Mouse (Mus musculus) kidney, postnatal 0 days (tissue): ENCODE measurements at regions not wholly inside any gene's neighbourhood (a gene's known extent, or its start where the extent isn't known, plus 50 kb on each side); places are given as distances from the start of the nearest gene placed in this dataset.
A peak's percentile ranks its signal among the peaks of the same experiment; 100 is the strongest.

Experiments used
- ATAC-seq: fragments of 200-750 bp; cut with Nextera tagmentation; replicated peaks from 2 replicates; pipeline ENCODE4 v1.8.0; 2017; ENCODE audit warnings: low read depth, moderate number of reproducible peaks, moderate TSS enrichment, moderate library complexity; ENCODE audit not compliant: low FRiP score
- DNase-seq: peaks from one replicate; pipeline ENCODE4 v3.0.0-alpha.2; 2016; ENCODE audit warnings: low spot score
- H3K27ac ChIP-seq: fragments of 300-500 bp; sonication (generic); 2 replicates; pipeline ENCODE4 v1.5.1; 2014; ENCODE audit warnings: mild to moderate bottlenecking
- H3K27me3 ChIP-seq: fragments of 300-500 bp; sonication (generic); 2 replicates; pipeline ENCODE4 v1.6.1; 2014; ENCODE audit warnings: low read length, mixed read lengths; ENCODE audit not compliant: insufficient read depth
- H3K36me3 ChIP-seq: fragments of 300-500 bp; sonication (generic); 2 replicates; pipeline ENCODE4 v1.6.1; 2014; ENCODE audit warnings: low read length, mixed read lengths; ENCODE audit not compliant: insufficient read depth
- H3K4me1 ChIP-seq: fragments of 300-500 bp; sonication (generic); replicated peaks from 2 replicates; pipeline ENCODE4 v1.6.1; 2014; ENCODE audit warnings: antibody characterized with exemption, low read length, mixed read lengths; ENCODE audit not compliant: insufficient read depth
- H3K4me2 ChIP-seq: fragments of 300-500 bp; sonication (generic); 2 replicates; pipeline ENCODE4 v1.6.1; 2014; ENCODE audit warnings: mild to moderate bottlenecking, low read length, moderate library complexity, mixed read lengths
- H3K4me3 ChIP-seq: fragments of 300-500 bp; sonication (generic); replicated peaks from 2 replicates; pipeline ENCODE4 v1.5.1; 2014; ENCODE audit warnings: low read depth, low read length
- H3K9ac ChIP-seq: fragments of 300-500 bp; sonication (generic); 2 replicates; pipeline ENCODE4 v1.6.1; 2014; ENCODE audit warnings: low read depth, low read length
- H3K9me3 ChIP-seq: fragments of 300-500 bp; sonication (generic); replicated peaks from 2 replicates; pipeline ENCODE4 v1.6.1; 2016; ENCODE audit warnings: low read length, inconsistent platforms, mixed read lengths
- CTCF ChIP-seq: IDR thresholded peaks from 2 replicates; pipeline ENCODE4 v1.5.1; 2016; ENCODE audit warnings: antibody characterized with exemption, low read depth, mild to moderate bottlenecking, moderate library complexity
- WGBS: fragments of 180-500 bp; shearing (Covaris S2); extraction: QIAGEN DNeasy Blood & Tissue Kit; methylation state at CpG from one replicate; pipeline ENCODE4 v1.1.7; 2014; 5-methylcytosine and 5-hydroxymethylcytosine counted together

DNA sequence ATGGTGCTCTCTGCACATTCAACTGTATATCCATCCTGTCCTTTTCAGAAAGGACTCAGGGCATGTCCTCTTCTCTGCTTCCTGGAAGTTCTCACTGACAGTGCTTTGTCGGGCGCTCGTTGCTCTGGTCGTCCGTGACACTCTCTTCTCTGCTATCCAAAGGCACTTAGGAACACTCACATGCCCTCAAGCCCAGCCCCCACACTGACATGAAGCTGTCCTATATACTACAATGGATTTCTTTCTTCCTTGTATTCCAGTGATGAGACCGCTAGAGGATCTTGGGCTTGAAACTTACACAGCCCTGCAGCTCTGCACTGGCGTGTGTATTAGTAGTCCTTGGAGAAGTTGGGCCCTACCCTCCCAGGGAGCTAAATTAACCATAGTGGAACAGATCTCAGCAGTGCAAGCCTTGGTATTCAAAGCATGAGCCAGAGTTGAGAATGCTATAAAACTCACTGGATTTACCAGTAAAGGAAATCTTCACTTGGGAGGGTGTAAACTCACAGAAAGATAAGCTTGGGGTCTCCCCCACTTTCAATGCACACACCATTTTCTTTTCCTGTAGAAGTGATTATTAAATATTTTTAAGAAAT is 205.3 kb downstream of the Mreg start:
- no peaks in the 10 kb centered on the region; the same call in 1 of the 2 replicates for H3K4me1 ChIP-seq
- H3K4me3 ChIP-seq: no peak overlapping the region
- H3K27ac ChIP-seq: no peak overlapping the region
- no peak for ATAC-seq
- TF ChIP-seq CTCF: no peak
- H3K4me2 ChIP-seq: no peak overlapping the region
- H3K9me3 ChIP-seq: no peaks in the 10 kb centered on the region
- no peak overlapping the region for H3K9ac ChIP-seq
- DNase-seq: no peak
- H3K36me3 ChIP-seq: no peaks in the 10 kb centered on the region
- H3K27me3 ChIP-seq: no peaks in the 10 kb centered on the region
- WGBS: 71% methylated on average over 7 of the region's 7 CpGs

DNA sequence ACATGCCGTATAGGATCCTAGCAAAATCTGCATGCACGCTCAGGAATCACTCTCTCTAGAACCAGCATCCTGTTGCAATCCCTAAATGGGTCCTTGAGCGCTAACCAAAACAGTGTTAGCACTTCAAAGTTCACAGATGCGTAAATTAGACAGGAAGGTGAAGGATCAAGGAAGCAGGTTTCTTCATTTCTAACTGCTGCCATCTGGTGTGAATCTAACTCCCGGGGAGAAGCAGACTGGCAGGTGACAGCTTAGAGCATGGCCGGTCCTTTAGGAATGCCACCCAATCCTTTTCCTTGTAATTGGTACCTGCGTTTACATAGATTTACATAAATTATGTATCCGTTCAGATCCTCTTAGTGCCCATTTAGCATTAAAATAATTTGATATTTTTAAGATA is 206.2 kb downstream of the Mreg start:
- TF ChIP-seq CTCF: no peak
- Histone ChIP-seq H3K4me2 (no peak overlapping the region), H3K4me3 (no peak overlapping the region), H3K27me3 (no peaks in the 10 kb centered on the region), H3K9ac (no peak overlapping the region), H3K36me3 (no peaks in the 10 kb centered on the region), H3K4me1 (no peaks in the 10 kb centered on the region; the same call in 1 of the 2 replicates), H3K9me3 (no peaks in the 10 kb centered on the region), H3K27ac (no peak overlapping the region)
- ATAC-seq (no peak), DNase-seq (no peak)
- WGBS: 46% methylated on average over 8 of the region's 8 CpGs

DNA sequence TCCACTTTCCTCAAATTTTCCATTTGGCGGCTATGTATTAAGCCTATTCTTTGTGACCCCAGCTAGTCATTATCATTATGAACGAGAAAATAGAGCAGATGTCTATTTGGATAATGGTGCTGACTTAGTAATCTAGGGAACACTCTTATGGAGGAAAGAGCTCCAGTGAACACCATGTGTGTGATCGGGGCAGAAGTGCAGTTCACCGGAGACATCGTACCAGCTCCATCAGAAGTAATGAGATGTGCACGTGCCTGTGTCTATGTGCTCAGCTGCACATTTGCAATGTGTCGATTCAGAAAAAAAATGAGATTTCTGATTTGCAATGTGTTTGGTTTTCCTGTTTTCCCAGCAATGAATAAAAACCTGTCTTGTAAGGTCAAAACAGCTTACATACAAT is 206.6 kb downstream of the Mreg start:
- Histone ChIP-seq H3K4me3 (no peak overlapping the region), H3K27ac (no peak overlapping the region), H3K4me1 (no peaks in the 10 kb centered on the region; the same call in 1 of the 2 replicates), H3K9ac (no peak overlapping the region), H3K27me3 (no peaks in the 10 kb centered on the region), H3K36me3 (no peaks in the 10 kb centered on the region), H3K9me3 (no peaks in the 10 kb centered on the region), H3K4me2 (no peak overlapping the region)
- WGBS: 80% methylated on average over 7 of the region's 7 CpGs
- DNase-seq (no peak), ATAC-seq (no peak)
- no peak for TF ChIP-seq CTCF

DNA sequence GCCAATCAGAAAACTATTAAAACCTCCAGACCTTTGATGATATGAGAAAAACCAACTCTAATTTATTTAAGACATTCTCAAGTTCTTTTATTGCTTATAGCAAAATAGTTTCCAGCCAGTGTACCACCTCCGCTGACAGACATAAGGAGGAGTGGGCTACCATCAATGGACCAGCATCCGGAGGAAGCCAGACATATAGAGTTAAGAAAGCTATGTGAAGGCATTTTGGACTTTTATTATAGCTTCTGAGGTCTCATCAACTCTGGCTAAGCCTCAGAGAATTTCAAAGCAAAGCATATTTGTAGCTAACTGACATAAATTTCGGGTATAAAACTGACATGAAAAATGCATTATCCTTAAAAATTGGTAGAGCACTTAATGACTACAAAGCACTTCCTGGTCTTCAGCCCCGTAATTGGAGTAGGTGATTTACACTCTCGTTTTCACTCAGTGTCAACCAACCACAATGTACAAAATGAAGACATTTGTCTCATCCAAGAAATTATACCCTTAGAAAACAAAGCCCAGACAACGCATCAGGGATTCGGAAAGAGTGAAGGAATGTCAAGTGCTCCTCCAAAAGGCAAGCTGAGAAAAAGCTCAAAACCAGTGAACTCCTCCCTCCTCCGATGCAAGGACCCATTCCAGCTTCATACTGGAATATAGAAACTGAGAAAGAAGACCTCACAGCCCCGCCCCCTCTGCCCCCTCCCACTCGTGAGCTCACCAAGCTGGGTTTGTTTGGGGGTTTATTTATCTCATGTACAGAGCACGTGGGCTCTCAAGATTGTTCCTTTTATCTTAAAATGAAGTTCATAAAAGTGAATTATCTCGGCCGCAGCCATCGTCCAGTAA is 208.5 kb downstream of the Mreg start:
- WGBS: 43% methylated on average over 14 of the region's 14 CpGs
- ATAC-seq (peak; percentile 58), DNase-seq (peak; percentile 86)
- H3K36me3 ChIP-seq: no peaks in the 10 kb centered on the region
- H3K4me2 ChIP-seq: no peak overlapping the region
- H3K9ac ChIP-seq: no peak overlapping the region
- no peak overlapping the region for H3K4me3 ChIP-seq
- peak overlapping the region; percentile 60 for H3K27ac ChIP-seq
- no peak; the same call in 1 of the 2 replicates for TF ChIP-seq CTCF
- H3K4me1 ChIP-seq: no peaks in the 10 kb centered on the region
- no peaks in the 10 kb centered on the region for H3K27me3 ChIP-seq
- H3K9me3 ChIP-seq: no peaks in the 10 kb centered on the region

DNA sequence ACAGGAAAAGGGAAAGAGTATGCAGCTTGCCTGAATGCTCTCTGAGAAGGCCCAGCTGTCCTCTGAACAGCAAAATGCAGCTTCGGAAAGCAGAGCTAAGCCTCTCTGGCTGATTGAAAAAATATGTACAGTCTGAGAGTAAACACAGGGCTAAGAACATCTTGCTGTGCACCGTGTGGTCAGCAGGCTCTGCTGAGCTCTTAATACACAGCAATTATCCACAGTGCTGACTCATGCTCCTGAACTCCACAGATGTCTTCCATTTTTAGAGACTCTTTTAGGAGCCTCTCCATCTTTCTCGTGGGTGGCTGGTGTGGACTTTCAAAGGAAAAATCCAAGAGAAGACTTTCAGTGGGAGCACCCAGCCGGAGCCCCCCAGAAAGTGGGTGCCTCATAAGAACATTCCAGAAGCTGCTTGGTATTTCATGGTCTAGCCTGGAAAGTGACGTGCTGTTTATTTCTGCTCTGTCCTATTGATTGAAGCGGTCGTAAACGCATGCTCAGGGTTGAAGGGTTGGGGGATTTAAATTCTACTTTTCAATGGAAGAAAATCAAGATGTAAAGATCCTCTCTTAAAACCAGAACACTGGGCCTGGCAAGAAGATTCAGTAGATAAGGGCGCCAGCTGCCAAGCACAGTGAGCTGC is 209.5 kb downstream of the Mreg start:
- H3K9ac ChIP-seq: no peak overlapping the region
- no peaks in the 10 kb centered on the region for H3K4me1 ChIP-seq
- H3K36me3 ChIP-seq: no peaks in the 10 kb centered on the region
- WGBS: 52% methylated on average over 9 of the region's 9 CpGs
- DNase-seq (peak; percentile 84), ATAC-seq (peak; percentile 75)
- TF ChIP-seq CTCF: no peak
- no peaks in the 10 kb centered on the region for H3K27me3 ChIP-seq
- H3K27ac ChIP-seq: peak overlapping the region; percentile 60
- no peaks in the 10 kb centered on the region for H3K9me3 ChIP-seq
- H3K4me2 ChIP-seq: no peak overlapping the region
- H3K4me3 ChIP-seq: no peak overlapping the region

DNA sequence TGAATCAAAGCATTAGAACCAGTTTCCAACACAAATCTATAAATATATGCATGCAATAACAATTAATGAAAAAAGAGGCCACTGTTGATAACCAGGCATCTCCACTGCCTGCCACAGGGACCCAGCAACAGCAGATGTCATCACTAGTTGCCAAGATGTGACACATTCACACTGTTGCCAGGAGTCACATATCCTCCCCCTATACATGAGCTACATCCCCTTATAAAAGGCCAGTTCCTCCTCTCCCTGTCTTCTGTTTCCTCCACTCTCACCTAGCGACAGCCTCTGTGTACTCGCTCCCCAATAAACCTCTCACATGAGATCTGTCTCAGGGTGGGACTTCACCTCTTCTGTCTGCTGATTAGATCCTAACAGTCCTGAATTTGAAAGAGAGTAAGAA is 211.4 kb downstream of the Mreg start:
- Histone ChIP-seq H3K4me3 (no peak overlapping the region), H3K9ac (no peak overlapping the region), H3K4me2 (no peak overlapping the region), H3K9me3 (no peaks in the 10 kb centered on the region), H3K36me3 (no peaks in the 10 kb centered on the region), H3K27ac (no peak overlapping the region), H3K4me1 (no peaks in the 10 kb centered on the region), H3K27me3 (no peaks in the 10 kb centered on the region)
- whole genome bisulfite sequencing: 72% methylated on average over 2 of the region's 2 CpGs
- TF ChIP-seq CTCF: no peak
- ATAC-seq: no peak
- DNase-seq: no peak
